Mouse (Mus musculus): ENCODE results near the gene Iqgap1. TPM values are rescaled to one million over a fixed set of nuclear protein-coding genes. Genes with fewer than 3 reads are reported as not detected.

Iqgap1 gene
- polyA plus RNA-seq (2012; rRNA removed; ENCODE audit: low replicate concordance): 55.5 and 108 TPM in 2 replicates

GRCm38 (mm10) chr7:80825843-80826403 is at the start of gene Iqgap1:
Gene Iqgap1 (minus strand): TSS chr7:80825974.

GRCm38 (mm10) chr7:80860729-80861274 is 35.0 kb upstream of the Iqgap1 start, which contains the start of gene Zscan2:
Gene Zscan2 (plus strand): TSS chr7:80860920.

GRCm38 (mm10) chr7:80688556-80689220 is 137.1 kb downstream of the Iqgap1 start, which contains the start of gene Crtc3:
Gene Crtc3 (minus strand): TSS chr7:80688877.

Other genes with a start within 250 kb of the Iqgap1 start
- 20.1 and 27.2 TPM in 2 replicates for gene Crtc3, start 137.1 kb downstream of the Iqgap1 start, polyA plus RNA-seq (2012; rRNA removed; ENCODE audit: low replicate concordance)
- 2.8 and 6.7 TPM in 2 replicates for gene Zscan2, start 34.9 kb upstream of the Iqgap1 start, polyA plus RNA-seq (2012; rRNA removed; ENCODE audit: low replicate concordance)
- gene Wdr73, start 75.3 kb upstream of the Iqgap1 start, polyA plus RNA-seq (2012; rRNA removed; ENCODE audit: low replicate concordance): 12.1 and 23.6 TPM in 2 replicates
- 5.0 and 6.4 TPM in 2 replicates for gene Nmb, start 79.1 kb upstream of the Iqgap1 start, polyA plus RNA-seq (2012; rRNA removed; ENCODE audit: low replicate concordance)
- 40.6 and 67.2 TPM in 2 replicates for gene Sec11a, start 121.8 kb upstream of the Iqgap1 start, polyA plus RNA-seq (2012; rRNA removed; ENCODE audit: low replicate concordance)
- 16.8 and 32.1 TPM in 2 replicates for gene Zfp592, start 167.7 kb upstream of the Iqgap1 start, polyA plus RNA-seq (2012; rRNA removed; ENCODE audit: low replicate concordance)
- 0.07 and 0.15 TPM in 2 replicates for gene Alpk3, start 231.6 kb upstream of the Iqgap1 start, polyA plus RNA-seq (2012; rRNA removed; ENCODE audit: low replicate concordance)